Mouse (Mus musculus): ENCODE data around the gene Sorcs2.

GRCm38 (mm10) chr5:36003797-36004196 is 394.1 kb downstream of the Sorcs2 start:
- no peak for TF ChIP-seq CTCF (IDR thresholded peaks at IDR 0.05; ENCODE audit: low read depth)
- no peak for TF ChIP-seq EP300 (optimal IDR thresholded peaks at IDR 0.05)

All from stomach, postnatal 0 days (tissue).